Mouse (Mus musculus) bone marrow macrophage, adult 2 months (primary cell): ENCODE data around the gene Dtx2. TPM values are rescaled to one million over a fixed set of nuclear protein-coding genes. Genes with fewer than 3 reads are reported as not detected.
A peak's percentile ranks its signal among the peaks of the same experiment; 100 is the strongest.

Experiments used
- H3K27ac ChIP-seq: 2 replicates; pipeline ENCODE4 v1.5.1; 2012; ENCODE audit warnings: low read depth, low read length; ENCODE audit not compliant: insufficient read depth
- H3K4me1 ChIP-seq: 2 replicates; pipeline ENCODE4 v1.6.1; 2012; ENCODE audit warnings: low read length; ENCODE audit not compliant: control insufficient read depth, insufficient read depth
- H3K4me3 ChIP-seq: 2 replicates; pipeline ENCODE4 v1.5.1; 2012; ENCODE audit warnings: mild to moderate bottlenecking, low read length, moderate library complexity; ENCODE audit not compliant: insufficient read depth
- CTCF ChIP-seq: IDR thresholded peaks from 2 replicates; pipeline ENCODE4 v1.5.1; 2012; ENCODE audit warnings: low read depth, mild to moderate bottlenecking, low read length, moderate library complexity
- POLR2A ChIP-seq: IDR thresholded peaks from 2 replicates; pipeline ENCODE4 v1.6.1; 2012; ENCODE audit warnings: mild to moderate bottlenecking, low read depth, low read length, borderline replicate concordance
- polyA plus RNA-seq: library from polyadenylated mRNA; stranded (reverse); fragments of >200 nt; gene quantifications from 2 replicates; pipeline ENCODE4 v1.2.4, GENCODE M21; 2012; ENCODE audit not compliant: missing spikeins, insufficient read depth, insufficient read length

The Dtx2 gene
- polyA plus RNA-seq, 1 experiment, result 9.5 TPM

- peak overlapping the region; percentile 74; the same call in 1 of the 2 replicates for H3K27ac ChIP-seq
- TF ChIP-seq CTCF (no peak), POLR2A (no peak)
- peaks cover 46% of the 10 kb centered on the region for H3K4me1 ChIP-seq
- H3K4me3 ChIP-seq, result no peak overlapping the region
Observed at GRCm38 (mm10) chr5:135958367-135958766, 36.2 kb upstream of the Dtx2 start.

- Histone ChIP-seq H3K4me3 (no peak overlapping the region), H3K4me1 (peaks cover 45% of the 10 kb centered on the region), H3K27ac (no peak overlapping the region)
- TF ChIP-seq CTCF (no peak), POLR2A (no peak)
Observed at GRCm38 (mm10) chr5:135959911-135960310, 34.7 kb upstream of the Dtx2 start.

GRCm38 (mm10) chr5:135960909-135961635 is 33.5 kb upstream of the Dtx2 start:
- H3K4me3 ChIP-seq, result peak overlapping the region; percentile 69
- TF ChIP-seq POLR2A, result no peak
- TF ChIP-seq CTCF, result no peak
- peak overlapping the region; percentile 95 for H3K27ac ChIP-seq
- peaks cover 38% of the 10 kb centered on the region for H3K4me1 ChIP-seq

- Histone ChIP-seq H3K27ac (peak overlapping the region; percentile 95), H3K4me3 (peak overlapping the region; percentile 69), H3K4me1 (peaks cover 29% of the 10 kb centered on the region)
- TF ChIP-seq CTCF (no peak), POLR2A (no peak)
Observed at GRCm38 (mm10) chr5:135962125-135962491, 32.5 kb upstream of the Dtx2 start.

- peak overlapping the region; percentile 63 for H3K4me3 ChIP-seq
- peak; percentile 35; the same call in 1 of the 2 replicates for TF ChIP-seq POLR2A
- no peak for TF ChIP-seq CTCF
- H3K27ac ChIP-seq, result peak overlapping the region; percentile 83
- H3K4me1 ChIP-seq, result peaks cover 27% of the 10 kb centered on the region
Observed at GRCm38 (mm10) chr5:135962492-135963279, 31.9 kb upstream of the Dtx2 start.

- peaks cover 23% of the 10 kb centered on the region for H3K4me1 ChIP-seq
Observed at GRCm38 (mm10) chr5:135963280-135963627, 31.3 kb upstream of the Dtx2 start.

GRCm38 (mm10) chr5:135965501-135965930 is 29.1 kb upstream of the Dtx2 start:
- no peak overlapping the region for H3K27ac ChIP-seq
- H3K4me1 ChIP-seq, result peaks cover 13% of the 10 kb centered on the region
- TF ChIP-seq CTCF (no peak), POLR2A (no peak)
- H3K4me3 ChIP-seq, result no peak overlapping the region

More at GRCm38 (mm10) chr5:135963280-135963627, 31.3 kb upstream of the Dtx2 start:
- Histone ChIP-seq H3K4me3 (peak overlapping the region; percentile 63), H3K27ac (peak overlapping the region; percentile 69)
- TF ChIP-seq CTCF (no peak), POLR2A (no peak)

- peak; percentile 68 for TF ChIP-seq CTCF
- TF ChIP-seq POLR2A, result no peak
Observed at GRCm38 (mm10) chr5:135966866-135967265, 27.7 kb upstream of the Dtx2 start.

GRCm38 (mm10) chr5:135968781-135969180 is 25.8 kb upstream of the Dtx2 start:
- H3K27ac ChIP-seq, result no peak overlapping the region
- no peak overlapping the region for H3K4me3 ChIP-seq
- no peaks in the 10 kb centered on the region for H3K4me1 ChIP-seq
- no peak for TF ChIP-seq CTCF
- TF ChIP-seq POLR2A, result no peak

More at GRCm38 (mm10) chr5:135966866-135967265, 27.7 kb upstream of the Dtx2 start:
- H3K27ac ChIP-seq, result no peak overlapping the region
- no peak overlapping the region for H3K4me3 ChIP-seq
- 0 out of 2 replicates have a peak, but pooled peaks cover 2% of the 10 kb centered on the region for H3K4me1 ChIP-seq

GRCm38 (mm10) chr5:135970247-135970646 is 24.4 kb upstream of the Dtx2 start:
- TF ChIP-seq POLR2A (no peak), CTCF (no peak)

More at GRCm38 (mm10) chr5:135970247-135970646, 24.4 kb upstream of the Dtx2 start:
- no peak overlapping the region for H3K27ac ChIP-seq
- H3K4me1 ChIP-seq, result no peaks in the 10 kb centered on the region
- H3K4me3 ChIP-seq, result no peak overlapping the region
